Mouse (Mus musculus): ENCODE measurements at regions not wholly inside any gene's neighbourhood (a gene's known extent, or its start where the extent isn't known, plus 50 kb on each side); places are given as distances from the start of the nearest gene placed in this dataset.

DNA sequence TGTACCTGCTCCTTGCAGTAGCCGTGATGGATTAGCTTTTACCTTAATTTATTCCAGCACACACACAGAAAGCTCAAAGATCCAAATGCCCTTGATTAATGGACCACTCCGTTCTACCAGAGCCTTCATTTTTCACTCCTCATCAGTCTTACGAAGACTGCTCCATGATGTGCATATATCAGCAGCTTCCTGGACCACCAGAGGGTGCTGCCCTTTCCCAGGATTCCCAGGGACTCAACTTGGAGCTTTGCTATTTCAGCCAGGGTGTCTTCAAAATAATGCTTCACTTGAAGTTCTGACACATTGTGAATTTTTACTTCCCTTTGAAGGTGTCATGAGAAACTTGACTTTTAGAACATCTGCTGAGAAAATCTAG, 467.8 kb upstream of the Adamts9 start:
- TF ChIP-seq CTCF (conservative IDR thresholded peaks at IDR 0.05; ENCODE audit: low read length) (no peak), NANOG (IDR thresholded peaks at IDR 0.05; ENCODE audit: borderline replicate concordance, low read length) (no peak), POU5F1 (IDR thresholded peaks at IDR 0.05; ENCODE audit: borderline replicate concordance, low read length) (no peak)
